Mouse (Mus musculus) midbrain, embryonic 15.5 days (tissue): ENCODE results near the gene Arl8a. TPM values are rescaled to one million over a fixed set of nuclear protein-coding genes. Genes with fewer than 3 reads are reported as not detected.
"Not testable (repeated sequence)": the region's sequence is repeated elsewhere in the genome, so short reads cannot be mapped to it uniquely, and the experiment has no call there.

Source experiments
- ATAC-seq: fragments of 200-750 bp; cut with Nextera tagmentation; replicated peaks from 2 replicates; pipeline ENCODE4 v1.8.0; 2017; ENCODE audit warnings: moderate TSS enrichment
- H3K27ac ChIP-seq: fragments of 300-500 bp; sonication (generic); 2 replicates; pipeline ENCODE4 v1.5.1; 2015; ENCODE audit warnings: mild to moderate bottlenecking, inconsistent platforms
- H3K27me3 ChIP-seq: fragments of 300-500 bp; sonication (generic); replicated peaks from 2 replicates; pipeline ENCODE4 v1.6.1; 2015; ENCODE audit warnings: inconsistent platforms
- H3K36me3 ChIP-seq: fragments of 300-500 bp; sonication (generic); replicated peaks from 2 replicates; pipeline ENCODE4 v1.6.1; 2015; ENCODE audit warnings: inconsistent platforms
- H3K4me1 ChIP-seq: fragments of 300-500 bp; sonication (generic); 2 replicates; pipeline ENCODE4 v1.6.1; 2015; ENCODE audit warnings: inconsistent platforms
- H3K4me2 ChIP-seq: fragments of 300-500 bp; sonication (generic); 2 replicates; pipeline ENCODE4 v1.6.1; 2015; ENCODE audit warnings: inconsistent platforms, mild to moderate bottlenecking, moderate library complexity
- H3K4me3 ChIP-seq: fragments of 300-500 bp; sonication (generic); 2 replicates; pipeline ENCODE4 v1.5.1; 2015; ENCODE audit warnings: mild to moderate bottlenecking, inconsistent platforms
- H3K9ac ChIP-seq: fragments of 300-500 bp; sonication (generic); 2 replicates; pipeline ENCODE4 v1.6.1; 2015; ENCODE audit warnings: mild to moderate bottlenecking, inconsistent platforms
- H3K9me3 ChIP-seq: fragments of 300-500 bp; sonication (generic); 2 replicates; pipeline ENCODE4 v1.6.1; 2016; ENCODE audit warnings: inconsistent platforms
- WGBS: fragments of 180-500 bp; shearing (Covaris S2); methylation state at CpG from one replicate; pipeline ENCODE4 v1.1.7; 2015; ENCODE audit warnings: mixed read lengths; 5-methylcytosine and 5-hydroxymethylcytosine counted together
- polyA plus RNA-seq: library from polyadenylated mRNA; unstranded; fragments of >200 nt; fragmentation: Nextera tagmentation; extraction: Ambion mirVana; gene quantifications from 2 replicates; pipeline ENCODE4 v1.2.1, GENCODE M21; 2015

Gene Arl8a
- polyA plus RNA-seq = 401 and 406 TPM in 2 replicates

GRCm38 (mm10) chr1:135146077-135146945 is at the start of gene Arl8a:
Gene Arl8a (plus strand): TSS chr1:135146824.
- Histone ChIP-seq H3K4me1 (peaks cover 33% of the 10 kb centered on the region), H3K9me3 (no peaks in the 10 kb centered on the region), H3K4me3 (peak within 1 kb of the TSS; percentile 99), H3K9ac (peak within 1 kb of the TSS; percentile 100), H3K4me2 (peak within 1 kb of the TSS; percentile 87), H3K27ac (peak within 1 kb of the TSS; percentile 96), H3K27me3 (no peaks in the 10 kb centered on the region), H3K36me3 (no peaks in the 10 kb centered on the region)
- under 1% methylated on average over 78 of the region's 78 CpGs for WGBS
- peak; percentile 79 for ATAC-seq

- Histone ChIP-seq H3K4me3 (no peak overlapping the region), H3K27me3 (peaks cover 7% of the 10 kb centered on the region; the same call in 1 of the 2 replicates), H3K9ac (no peak overlapping the region), H3K36me3 (no peaks in the 10 kb centered on the region), H3K27ac (no peak overlapping the region), H3K9me3 (no peaks in the 10 kb centered on the region), H3K4me1 (no peaks in the 10 kb centered on the region), H3K4me2 (no peak overlapping the region)
- ATAC-seq = no peak
- WGBS = 94% methylated on average over 6 of the region's 6 CpGs
Observed at GRCm38 (mm10) chr1:135097441-135097840, 49.2 kb upstream of the Arl8a start.

GRCm38 (mm10) chr1:135098441-135098840 is 48.2 kb upstream of the Arl8a start:
- no peak overlapping the region for H3K4me3 ChIP-seq
- no peaks in the 10 kb centered on the region for H3K36me3 ChIP-seq
- ATAC-seq = no peak
- WGBS = 83% methylated on average over 7 of the region's 7 CpGs
- no peak overlapping the region for H3K9ac ChIP-seq
- H3K27ac ChIP-seq = no peak overlapping the region
- no peaks in the 10 kb centered on the region for H3K4me1 ChIP-seq
- H3K4me2 ChIP-seq = no peak overlapping the region
- H3K9me3 ChIP-seq = no peaks in the 10 kb centered on the region
- H3K27me3 ChIP-seq = peaks cover 11% of the 10 kb centered on the region

GRCm38 (mm10) chr1:135100400-135100799 is 46.2 kb upstream of the Arl8a start:
- 65% methylated on average over 7 of the region's 7 CpGs for WGBS
- no peak for ATAC-seq
- H3K9me3 ChIP-seq = no peaks in the 10 kb centered on the region

GRCm38 (mm10) chr1:135105124-135105523 is 41.5 kb upstream of the Arl8a start, which contains the start of gene Lgr6:
Gene Lgr6 (minus strand): TSS chr1:135105276.
- H3K36me3 ChIP-seq = no peaks in the 10 kb centered on the region
- H3K9ac ChIP-seq = no peak within 1 kb of the TSS; the same call in 1 of the 2 replicates
- WGBS = under 1% methylated on average over 40 of the region's 40 CpGs
- H3K4me1 ChIP-seq = peaks cover 12% of the 10 kb centered on the region
- no peak within 1 kb of the TSS for H3K27ac ChIP-seq
- H3K27me3 ChIP-seq = peaks cover 50% of the 10 kb centered on the region
- peak within 1 kb of the TSS; percentile 70 for H3K4me2 ChIP-seq
- H3K4me3 ChIP-seq = peak within 1 kb of the TSS; percentile 38
- ATAC-seq = no peak
- H3K9me3 ChIP-seq = no peaks in the 10 kb centered on the region

More at GRCm38 (mm10) chr1:135100400-135100799, 46.2 kb upstream of the Arl8a start:
- Histone ChIP-seq H3K9ac (no peak overlapping the region), H3K36me3 (no peaks in the 10 kb centered on the region), H3K4me1 (peaks cover 7% of the 10 kb centered on the region), H3K4me2 (no peak overlapping the region), H3K27ac (no peak overlapping the region), H3K27me3 (peaks cover 30% of the 10 kb centered on the region), H3K4me3 (no peak overlapping the region)

GRCm38 (mm10) chr1:135105951-135106350 is 40.7 kb upstream of the Arl8a start:
- no peak overlapping the region for H3K9ac ChIP-seq
- peaks cover 52% of the 10 kb centered on the region for H3K27me3 ChIP-seq
- H3K27ac ChIP-seq = no peak overlapping the region
- 4% methylated on average over 8 of the region's 8 CpGs for WGBS
- no peak for ATAC-seq
- no peaks in the 10 kb centered on the region for H3K36me3 ChIP-seq
- no peaks in the 10 kb centered on the region for H3K9me3 ChIP-seq
- no peak overlapping the region for H3K4me2 ChIP-seq
- peaks cover 12% of the 10 kb centered on the region for H3K4me1 ChIP-seq
- H3K4me3 ChIP-seq = no peak overlapping the region

- Histone ChIP-seq H3K9ac (no peak overlapping the region), H3K4me1 (peaks cover 12% of the 10 kb centered on the region), H3K27me3 (peaks cover 41% of the 10 kb centered on the region), H3K36me3 (no peaks in the 10 kb centered on the region), H3K9me3 (no peaks in the 10 kb centered on the region), H3K4me2 (no peak overlapping the region), H3K4me3 (no peak overlapping the region), H3K27ac (no peak overlapping the region)
- WGBS = 41% methylated on average over 6 of the region's 6 CpGs
- no peak for ATAC-seq
Observed at GRCm38 (mm10) chr1:135108611-135109010, 38.0 kb upstream of the Arl8a start.

- Histone ChIP-seq H3K4me2 (no peak overlapping the region), H3K27ac (no peak overlapping the region), H3K4me1 (peaks cover 8% of the 10 kb centered on the region), H3K9ac (no peak overlapping the region), H3K4me3 (no peak overlapping the region), H3K9me3 (no peaks in the 10 kb centered on the region), H3K27me3 (peaks cover 26% of the 10 kb centered on the region), H3K36me3 (no peaks in the 10 kb centered on the region)
- no peak; the same call in 1 of the 2 replicates for ATAC-seq
- 20% methylated on average over 6 of the region's 6 CpGs for WGBS
Observed at GRCm38 (mm10) chr1:135110075-135110474, 36.5 kb upstream of the Arl8a start.

- H3K27me3 ChIP-seq = peaks cover 15% of the 10 kb centered on the region
- H3K4me1 ChIP-seq, H3K9me3 ChIP-seq, H3K27ac ChIP-seq, H3K4me3 ChIP-seq, H3K36me3 ChIP-seq, H3K9ac ChIP-seq, ATAC-seq, H3K4me2 ChIP-seq: not testable (repeated sequence)
- WGBS = 61% methylated on average over 4 of the region's 5 CpGs
Observed at GRCm38 (mm10) chr1:135111271-135111670, 35.4 kb upstream of the Arl8a start.

GRCm38 (mm10) chr1:135112661-135113060 is 34.0 kb upstream of the Arl8a start:
- Histone ChIP-seq H3K27me3 (peaks cover 6% of the 10 kb centered on the region; the same call in 1 of the 2 replicates), H3K4me1 (no peaks in the 10 kb centered on the region), H3K9ac (no peak overlapping the region), H3K4me2 (no peak overlapping the region), H3K36me3 (no peaks in the 10 kb centered on the region), H3K4me3 (no peak overlapping the region), H3K27ac (no peak overlapping the region), H3K9me3 (no peaks in the 10 kb centered on the region)
- ATAC-seq = 0 out of 2 replicates have a peak, but pooled peaks have one; percentile 13
- 11% methylated on average over 8 of the region's 8 CpGs for WGBS

- ATAC-seq = no peak
- no peak overlapping the region for H3K9ac ChIP-seq
- 84% methylated on average over 8 of the region's 8 CpGs for WGBS
- no peaks in the 10 kb centered on the region; the same call in 1 of the 2 replicates for H3K27me3 ChIP-seq
- 0 out of 2 replicates have a peak, but pooled peaks cover 4% of the 10 kb centered on the region for H3K4me1 ChIP-seq
- no peak overlapping the region for H3K4me2 ChIP-seq
- no peaks in the 10 kb centered on the region for H3K36me3 ChIP-seq
- no peak overlapping the region for H3K4me3 ChIP-seq
- no peaks in the 10 kb centered on the region for H3K9me3 ChIP-seq
- no peak overlapping the region for H3K27ac ChIP-seq
Observed at GRCm38 (mm10) chr1:135124573-135125363, 21.9 kb upstream of the Arl8a start.

- Histone ChIP-seq H3K4me1 (0 out of 2 replicates have a peak, but pooled peaks cover 4% of the 10 kb centered on the region), H3K9me3 (no peaks in the 10 kb centered on the region), H3K9ac (no peak overlapping the region), H3K36me3 (no peaks in the 10 kb centered on the region), H3K27ac (no peak overlapping the region), H3K4me2 (no peak overlapping the region), H3K27me3 (peaks cover 3% of the 10 kb centered on the region; the same call in 1 of the 2 replicates), H3K4me3 (no peak overlapping the region)
- ATAC-seq = no peak
- WGBS = 56% methylated on average over 8 of the region's 8 CpGs
Observed at GRCm38 (mm10) chr1:135125990-135126389, 20.6 kb upstream of the Arl8a start.
